Mouse (Mus musculus): ENCODE measurements around the gene Adig. TPM values are rescaled to one million over a fixed set of nuclear protein-coding genes. Genes with fewer than 3 reads are reported as not detected.

Gene Adig
- total and polyA plus RNA-seq, 3 experiments: not detected

DNA sequence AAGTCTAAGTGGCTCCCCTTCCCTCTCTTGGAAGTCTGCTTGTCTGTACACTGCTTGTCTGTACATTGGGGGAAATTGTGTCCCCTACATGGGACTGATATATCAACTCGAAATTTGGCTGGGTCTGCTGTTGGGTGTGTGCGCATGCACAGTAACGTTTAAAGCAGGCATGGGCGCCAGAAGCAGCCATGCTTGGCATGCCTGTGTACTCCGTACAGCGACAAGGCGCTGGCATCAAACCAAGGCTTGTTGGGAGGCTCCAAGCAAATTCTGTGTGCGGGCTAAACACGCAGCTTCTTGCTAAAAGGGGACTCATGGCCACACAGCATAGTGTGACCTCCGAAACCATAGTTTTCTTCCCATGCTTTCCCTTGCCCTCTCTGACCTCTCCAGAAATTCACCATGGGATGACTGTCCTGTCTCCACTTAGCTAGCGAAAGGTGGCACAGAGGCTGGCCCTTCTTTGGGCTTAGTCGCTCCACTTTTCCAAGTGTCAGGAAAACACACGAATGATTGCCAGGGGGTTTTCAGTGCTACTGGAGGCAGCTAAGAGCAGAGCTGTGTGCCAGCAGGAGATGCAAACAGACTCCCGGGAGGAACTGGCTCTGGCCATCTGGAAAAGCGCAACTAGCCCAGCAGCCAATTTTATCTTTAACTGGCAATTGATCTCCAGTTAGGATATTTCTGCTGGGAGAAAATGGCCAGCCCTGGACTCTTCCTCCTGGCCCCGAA, 21.9 kb downstream of the Adig start:
- H3K27me3 ChIP-seq (replicated peaks): peaks cover 6% of the 10 kb centered on the region
- TF ChIP-seq MEF2A (IDR thresholded peaks at IDR 0.05; ENCODE audit: borderline replicate concordance, low read depth, low read length) (no peak), BHLHE40 (IDR thresholded peaks at IDR 0.05; ENCODE audit: low read depth, low read length) (no peak), NRF1 (IDR thresholded peaks at IDR 0.05; ENCODE audit: low read depth, low read length) (no peak), HCFC1 (IDR thresholded peaks at IDR 0.05; ENCODE audit: low read depth, low read length) (no peak), CHD1 (IDR thresholded peaks at IDR 0.05; ENCODE audit: low read depth, low read length) (no peak), E2F4 (IDR thresholded peaks at IDR 0.05; ENCODE audit: insufficient replicate concordance, low read depth, low read length) (no peak)
- no peaks in the 10 kb centered on the region; a peak in 1 of 4 replicates for H3K4me1 ChIP-seq (ENCODE audit: control insufficient read depth in 1 of 2, insufficient read depth in 2 of 2)
- in situ Hi-C loops (cut with MboI; ENCODE audit: low pct_ligation_motif_present, low pct_unique_long_range_greater_than_20kb, low sequenced_read_pairs) (no loop called here), dilution Hi-C loops (cut with MboI; ENCODE audit: extremely low pct_ligation_motif_present, extremely low pct_unique_long_range_greater_than_20kb, low sequenced_read_pairs) (no loop called here)
- H3K27ac ChIP-seq (ENCODE audit: insufficient read depth, low read depth): no peak overlapping the region
- no peak for DNase-seq (ENCODE audit: extremely low read depth)
- H3K79me2 ChIP-seq (replicated peaks; ENCODE audit: control insufficient read depth, extremely low read depth, insufficient read depth, poor library complexity, severe bottlenecking): no peaks in the 10 kb centered on the region
- H3K9ac ChIP-seq (ENCODE audit: insufficient read depth, low read depth): no peak overlapping the region
- no peaks in the 10 kb centered on the region for H3K36me3 ChIP-seq (replicated peaks in 1 of 2; ENCODE audit: control insufficient read depth in 1 of 2, insufficient read depth in 1 of 2, low read length in 1 of 2)
- H3K9me3 ChIP-seq (replicated peaks; ENCODE audit: low read length): peaks cover 4% of the 10 kb centered on the region
- H3K4me2 ChIP-seq (ENCODE audit: insufficient read depth, low read depth, poor library complexity, severe bottlenecking): no peak overlapping the region
- no peak overlapping the region for H3K4me3 ChIP-seq (replicated peaks in 1 of 3; ENCODE audit: low read depth in 2 of 3, low read length in 2 of 3, poor library complexity in 1 of 3)

DNA sequence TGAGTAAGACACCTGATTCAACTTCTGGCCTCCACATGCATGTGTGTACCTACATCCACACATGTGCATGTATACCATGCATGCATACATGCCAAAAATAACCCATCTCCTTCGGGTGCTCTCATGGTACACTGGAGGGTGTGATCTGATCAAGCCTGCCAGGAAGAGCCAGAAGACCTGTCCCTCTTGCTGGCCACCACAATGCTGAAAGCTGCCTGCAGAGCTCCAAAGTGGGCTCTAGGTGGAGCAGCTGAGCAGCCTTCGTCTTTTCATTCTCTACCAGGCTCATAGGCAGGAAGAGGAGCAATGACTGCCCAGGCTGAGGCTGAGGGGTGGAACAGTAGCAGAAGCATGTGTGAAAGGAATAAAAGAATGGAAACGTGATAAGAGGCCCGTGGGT, 31.7 kb downstream of the Adig start:
- no peak overlapping the region for H3K27ac ChIP-seq (ENCODE audit: insufficient read depth, low read depth)
- H3K9ac ChIP-seq (ENCODE audit: insufficient read depth, low read depth): no peak overlapping the region
- H3K79me2 ChIP-seq (replicated peaks; ENCODE audit: control insufficient read depth, extremely low read depth, insufficient read depth, poor library complexity, severe bottlenecking): no peaks in the 10 kb centered on the region
- dilution Hi-C loops (cut with MboI; ENCODE audit: extremely low pct_ligation_motif_present, extremely low pct_unique_long_range_greater_than_20kb, low sequenced_read_pairs): no loop called here
- TF ChIP-seq E2F4 (IDR thresholded peaks at IDR 0.05; ENCODE audit: insufficient replicate concordance, low read depth, low read length) (no peak), RAD21 (IDR thresholded peaks at IDR 0.05; ENCODE audit: low read depth, low read length) (peak; percentile 58), CTCF (conservative IDR thresholded peaks at IDR 0.05 in 1 of 2, IDR thresholded peaks at IDR 0.05 in 1 of 2; ENCODE audit: low read depth in 2 of 2, low read length in 2 of 2) (peak; percentile 77 to 82), NRF1 (IDR thresholded peaks at IDR 0.05; ENCODE audit: low read depth, low read length) (no peak), SMC3 (IDR thresholded peaks at IDR 0.05; ENCODE audit: low read depth, low read length) (peak; percentile 67)
- no peaks in the 10 kb centered on the region for H3K4me1 ChIP-seq (ENCODE audit: control insufficient read depth in 1 of 2, insufficient read depth in 2 of 2)
- no peak overlapping the region for H3K4me2 ChIP-seq (ENCODE audit: insufficient read depth, low read depth, poor library complexity, severe bottlenecking)
- peaks cover 3% of the 10 kb centered on the region for H3K27me3 ChIP-seq (replicated peaks)
- in situ Hi-C loops (cut with MboI; ENCODE audit: low pct_ligation_motif_present, low pct_unique_long_range_greater_than_20kb, low sequenced_read_pairs): no loop called here
- no peak overlapping the region for H3K4me3 ChIP-seq (replicated peaks in 1 of 3; ENCODE audit: low read depth in 2 of 3, low read length in 2 of 3, poor library complexity in 1 of 3)
- no peaks in the 10 kb centered on the region for H3K36me3 ChIP-seq (replicated peaks in 1 of 2; ENCODE audit: control insufficient read depth in 1 of 2, insufficient read depth in 1 of 2, low read length in 1 of 2)
- DNase-seq (ENCODE audit: extremely low read depth): peak; percentile 63
- H3K9me3 ChIP-seq (replicated peaks; ENCODE audit: low read length): peaks cover 12% of the 10 kb centered on the region

GRCm38 (mm10) chr2:158534559-158534958, 32.1 kb downstream of the Adig start:
- Histone ChIP-seq H3K4me2 (ENCODE audit: insufficient read depth, low read depth, poor library complexity, severe bottlenecking) (no peak overlapping the region), H3K9ac (ENCODE audit: insufficient read depth, low read depth) (no peak overlapping the region), H3K79me2 (replicated peaks; ENCODE audit: control insufficient read depth, extremely low read depth, insufficient read depth, poor library complexity, severe bottlenecking) (no peaks in the 10 kb centered on the region), H3K27ac (ENCODE audit: insufficient read depth, low read depth) (no peak overlapping the region), H3K4me3 (replicated peaks in 1 of 3; ENCODE audit: low read depth in 2 of 3, low read length in 2 of 3, poor library complexity in 1 of 3) (no peak overlapping the region), H3K9me3 (replicated peaks; ENCODE audit: low read length) (peaks cover 12% of the 10 kb centered on the region), H3K36me3 (replicated peaks in 1 of 2; ENCODE audit: control insufficient read depth in 1 of 2, insufficient read depth in 1 of 2, low read length in 1 of 2) (no peaks in the 10 kb centered on the region), H3K27me3 (replicated peaks) (peaks cover 2% of the 10 kb centered on the region), H3K4me1 (ENCODE audit: control insufficient read depth in 1 of 2, insufficient read depth in 2 of 2) (no peaks in the 10 kb centered on the region)
- in situ Hi-C loops (cut with MboI; ENCODE audit: low pct_ligation_motif_present, low pct_unique_long_range_greater_than_20kb, low sequenced_read_pairs): no loop called here
- no peak for DNase-seq (ENCODE audit: extremely low read depth)
- dilution Hi-C loops (cut with MboI; ENCODE audit: extremely low pct_ligation_motif_present, extremely low pct_unique_long_range_greater_than_20kb, low sequenced_read_pairs): no loop called here
- TF ChIP-seq USF1 (IDR thresholded peaks at IDR 0.05; ENCODE audit: low read depth, low read length) (no peak), MAFK (IDR thresholded peaks at IDR 0.05; ENCODE audit: insufficient replicate concordance, low read length) (no peak), MEF2A (IDR thresholded peaks at IDR 0.05; ENCODE audit: borderline replicate concordance, low read depth, low read length) (no peak), TBP (conservative IDR thresholded peaks at IDR 0.05; ENCODE audit: low read depth, low read length) (no peak), GABPA (IDR thresholded peaks at IDR 0.05; ENCODE audit: insufficient replicate concordance, low read depth, low read length) (no peak), RAD21 (IDR thresholded peaks at IDR 0.05; ENCODE audit: low read depth, low read length) (no peak), CHD2 (IDR thresholded peaks at IDR 0.05; ENCODE audit: low read length) (no peak), HCFC1 (IDR thresholded peaks at IDR 0.05; ENCODE audit: low read depth, low read length) (no peak), TCF12 (IDR thresholded peaks at IDR 0.05; ENCODE audit: low read depth, low read length) (no peak), ZC3H11A (IDR thresholded peaks at IDR 0.05; ENCODE audit: low read depth, low read length) (no peak), NELFE (IDR thresholded peaks at IDR 0.05; ENCODE audit: low read depth, low read length) (no peak), POLR2A (IDR thresholded peaks at IDR 0.05; ENCODE audit: low read depth, low read length) (no peak)

Measured in CH12.LX (cell line).